Mouse (Mus musculus): ENCODE measurements around the gene Rhebl1.

DNA sequence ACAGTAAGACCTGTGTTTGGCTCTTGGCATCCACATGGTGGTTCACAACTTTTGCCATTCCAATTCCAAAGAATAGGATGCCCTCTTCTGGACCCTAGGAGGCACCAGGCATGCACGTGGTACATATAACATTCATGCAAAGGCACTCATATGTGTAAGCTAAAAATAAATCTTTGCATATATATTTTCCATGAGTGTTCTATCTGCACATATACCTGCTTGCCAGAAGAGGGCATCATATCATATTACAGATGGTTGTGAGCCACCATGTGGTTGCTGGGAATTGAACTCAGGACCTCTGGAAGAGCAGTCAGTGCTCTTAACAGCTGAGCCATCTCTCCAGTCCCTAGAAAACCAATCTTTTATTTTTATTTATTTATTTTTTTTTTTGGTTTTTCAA is 7.2 kb upstream of the Rhebl1 start:
- TF ChIP-seq CTCF (IDR thresholded peaks at IDR 0.05; ENCODE audit: low read depth, low read length) (no peak), POLR2A (IDR thresholded peaks at IDR 0.05; ENCODE audit: extremely low read depth, insufficient read depth, low read length) (no peak)

Measured in liver, adult 2 months (tissue).